Mouse (Mus musculus) neural tube, embryonic 12.5 days (tissue): ENCODE results near the gene Gpr1. TPM values are rescaled to one million over a fixed set of nuclear protein-coding genes. Genes with fewer than 3 reads are reported as not detected.

Source experiments
- ATAC-seq: fragments of 200-750 bp; cut with Nextera tagmentation; 2 replicates; pipeline ENCODE4 v1.8.0; 2017; ENCODE audit warnings: low read depth, mild to moderate bottlenecking, moderate TSS enrichment, moderate library complexity; ENCODE audit not compliant: low FRiP score
- H3K27ac ChIP-seq: fragments of 300-500 bp; sonication (generic); 2 replicates; pipeline ENCODE4 v1.5.1; 2016
- H3K27me3 ChIP-seq: fragments of 300-500 bp; sonication (generic); replicated peaks from 2 replicates; pipeline ENCODE4 v1.6.1; 2016; ENCODE audit warnings: mild to moderate bottlenecking
- H3K36me3 ChIP-seq: fragments of 300-500 bp; sonication (generic); 2 replicates; pipeline ENCODE4 v1.6.1; 2016; ENCODE audit warnings: mild to moderate bottlenecking
- H3K4me1 ChIP-seq: fragments of 300-500 bp; sonication (generic); 2 replicates; pipeline ENCODE4 v1.6.1; 2016
- H3K4me2 ChIP-seq: fragments of 300-500 bp; sonication (generic); replicated peaks from 2 replicates; pipeline ENCODE4 v1.6.1; 2016; ENCODE audit warnings: mild to moderate bottlenecking
- H3K4me3 ChIP-seq: fragments of 300-500 bp; sonication (generic); 2 replicates; pipeline ENCODE4 v1.5.1; 2016
- H3K9ac ChIP-seq: fragments of 300-500 bp; sonication (generic); 2 replicates; pipeline ENCODE4 v1.6.1; 2016; ENCODE audit warnings: mild to moderate bottlenecking
- H3K9me3 ChIP-seq: fragments of 300-500 bp; sonication (generic); 2 replicates; pipeline ENCODE4 v1.6.1; 2016; ENCODE audit warnings: mild to moderate bottlenecking
- WGBS: fragments of 180-500 bp; shearing (Covaris S2); methylation state at CpG from one replicate; pipeline ENCODE4 v1.1.7; 2016; 5-methylcytosine and 5-hydroxymethylcytosine counted together
- polyA plus RNA-seq: library from polyadenylated mRNA; unstranded; fragments of >200 nt; fragmentation: Nextera tagmentation; extraction: Ambion mirVana; gene quantifications from 2 replicates; pipeline ENCODE4 v1.2.1, GENCODE M21; 2016

The Gpr1 gene
- polyA plus RNA-seq = 0.35 and 0.42 TPM in 2 replicates

DNA sequence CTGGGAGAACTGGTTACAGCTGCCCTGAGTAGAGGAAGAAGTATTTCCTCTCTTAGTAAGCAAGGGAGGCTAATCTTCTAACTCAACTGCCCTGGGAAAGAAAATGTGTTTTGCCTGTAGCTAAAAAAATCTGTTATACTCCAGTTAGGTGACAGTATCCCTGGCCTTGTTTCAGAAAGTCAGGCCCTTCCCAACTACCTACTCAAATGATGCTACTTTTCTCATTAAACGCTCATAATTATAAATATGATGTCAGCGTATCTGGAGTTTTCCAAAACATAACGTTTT, at the start of gene Gpr1:
Gene Gpr1, minus strand, starts transcription at position 273 of the 288 bp plus-strand sequence.
- Histone ChIP-seq H3K4me2 (peak within 1 kb of the TSS; percentile 39), H3K4me1 (0 out of 2 replicates have a peak, but pooled peaks cover 6% of the 10 kb centered on the region), H3K9me3 (no peaks in the 10 kb centered on the region), H3K27ac (no peak within 1 kb of the TSS), H3K27me3 (no peaks in the 10 kb centered on the region), H3K36me3 (no peaks in the 10 kb centered on the region), H3K9ac (no peak within 1 kb of the TSS), H3K4me3 (no peak within 1 kb of the TSS)
- 46% methylated on average over 3 of the region's 3 CpGs for WGBS
- ATAC-seq = no peak

DNA sequence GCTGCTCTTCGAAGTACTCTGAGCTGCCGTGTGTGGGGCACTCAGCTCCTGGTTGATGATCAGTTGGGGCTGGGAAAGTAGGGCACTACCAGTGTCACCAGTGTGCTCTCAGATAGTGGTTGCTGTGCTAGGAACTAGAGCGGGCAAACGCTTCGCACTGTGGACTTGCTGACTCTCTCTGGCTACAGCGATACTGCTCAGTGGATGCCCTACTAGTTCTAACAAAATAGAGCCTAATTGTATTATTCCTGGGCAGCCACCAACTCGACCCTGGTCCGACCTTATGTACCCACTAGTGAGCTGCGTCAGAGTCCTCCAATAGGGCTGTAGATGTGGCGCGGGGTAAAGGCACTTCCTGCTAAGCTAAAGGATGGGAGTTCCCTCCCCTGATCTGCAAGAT, 49.3 kb upstream of the Gpr1 start:
- H3K27ac ChIP-seq = no peak overlapping the region
- no peak overlapping the region for H3K9ac ChIP-seq
- no peaks in the 10 kb centered on the region for H3K4me1 ChIP-seq
- no peaks in the 10 kb centered on the region for H3K36me3 ChIP-seq
- peaks cover 59% of the 10 kb centered on the region for H3K27me3 ChIP-seq
- no peak for ATAC-seq
- no peak overlapping the region for H3K4me3 ChIP-seq
- H3K4me2 ChIP-seq = no peak overlapping the region
- H3K9me3 ChIP-seq = no peaks in the 10 kb centered on the region
- 39% methylated on average over 11 of the region's 11 CpGs for WGBS

DNA sequence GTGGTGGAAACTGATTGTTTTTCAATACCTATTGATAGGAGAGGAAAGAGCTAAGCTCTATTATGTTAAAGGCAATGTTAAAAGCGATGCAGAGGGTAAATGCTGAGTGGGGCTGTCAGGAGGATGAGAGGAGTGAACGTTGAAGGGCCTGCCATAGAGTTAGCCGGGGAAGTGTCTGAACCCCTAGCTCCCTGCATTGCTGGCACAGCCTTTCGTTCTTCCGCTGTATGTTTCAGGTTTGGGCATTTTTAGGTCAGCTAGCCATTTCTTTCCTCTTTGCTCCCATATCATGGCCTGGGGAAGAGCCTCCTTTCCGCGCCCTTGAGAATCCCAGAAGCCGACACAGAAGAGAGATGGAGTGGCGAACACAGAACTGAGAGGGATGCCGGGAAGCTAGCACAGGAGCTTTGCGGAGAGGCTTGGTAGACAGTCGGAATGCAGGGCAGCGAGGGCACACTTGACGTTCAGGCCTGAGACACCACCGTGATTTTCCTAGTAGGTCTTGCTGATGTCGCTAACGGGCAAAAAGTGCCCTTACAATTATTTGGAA, 46.8 kb upstream of the Gpr1 start:
- no peaks in the 10 kb centered on the region; the same call in 1 of the 2 replicates for H3K4me1 ChIP-seq
- H3K36me3 ChIP-seq = no peaks in the 10 kb centered on the region
- no peaks in the 10 kb centered on the region for H3K9me3 ChIP-seq
- H3K27ac ChIP-seq = no peak overlapping the region
- peaks cover 68% of the 10 kb centered on the region for H3K27me3 ChIP-seq
- no peak overlapping the region for H3K9ac ChIP-seq
- H3K4me3 ChIP-seq = no peak overlapping the region
- 46% methylated on average over 17 of the region's 17 CpGs for WGBS
- no peak overlapping the region for H3K4me2 ChIP-seq
- ATAC-seq = no peak

DNA sequence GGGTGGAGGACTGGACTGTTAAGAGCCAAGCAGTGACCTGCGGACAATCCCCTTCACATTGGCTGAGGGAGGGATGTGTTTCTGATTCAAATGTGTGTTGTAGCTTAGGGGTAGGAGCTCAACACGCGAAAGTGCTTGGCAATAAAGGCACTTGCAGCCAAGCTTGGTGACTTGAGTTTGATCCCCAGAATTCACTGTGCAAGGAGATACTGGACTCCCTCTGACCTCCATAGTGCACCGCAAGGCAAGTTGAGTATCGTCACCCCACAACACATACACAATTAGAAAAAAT, 46.3 kb upstream of the Gpr1 start:
- H3K36me3 ChIP-seq = no peaks in the 10 kb centered on the region
- 48% methylated on average over 5 of the region's 5 CpGs for WGBS
- H3K4me2 ChIP-seq = no peak overlapping the region

DNA sequence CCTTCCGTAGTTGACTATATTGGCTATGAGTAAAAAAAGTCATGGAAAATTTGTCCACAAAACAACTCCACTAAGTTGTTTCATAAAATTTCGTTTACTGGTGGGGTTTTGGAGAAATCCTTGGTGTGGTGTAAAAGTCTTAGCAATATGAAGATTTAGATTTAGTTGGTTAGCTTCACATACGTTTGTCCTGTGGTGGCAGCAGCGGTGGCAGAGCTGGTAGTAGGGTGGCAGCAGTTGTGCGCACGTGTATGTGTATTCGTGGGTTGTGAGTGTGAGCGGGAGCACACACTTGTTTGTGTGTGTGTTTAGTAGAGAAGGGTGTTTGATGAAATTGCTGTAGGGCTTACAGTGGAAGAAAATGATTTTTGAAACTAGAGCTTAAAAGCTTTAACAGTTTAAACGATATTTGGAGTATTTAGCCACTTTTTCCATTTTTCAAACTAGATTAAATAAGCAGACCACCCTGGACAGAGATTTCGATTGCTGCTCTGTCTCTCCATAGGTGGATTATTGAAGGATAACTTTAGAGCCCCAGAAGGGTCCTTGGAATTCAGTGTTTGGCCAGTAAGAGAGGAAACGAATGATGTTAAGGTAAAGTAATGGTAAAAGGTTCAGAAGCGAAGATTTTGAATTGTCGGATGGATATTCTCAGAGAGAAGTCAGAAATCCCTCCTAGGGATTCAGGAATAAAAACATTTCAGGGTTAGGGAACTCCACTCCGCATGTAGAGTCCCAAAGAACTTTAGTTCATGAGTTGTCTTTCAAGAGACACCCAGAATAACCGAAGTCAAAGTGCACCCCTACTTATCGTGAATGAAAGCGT, 45.8 kb upstream of the Gpr1 start:
- ATAC-seq = no peak
- H3K27ac ChIP-seq = no peak overlapping the region
- WGBS = 48% methylated on average over 17 of the region's 17 CpGs

More for the DNA sequence above, 46.3 kb upstream of the Gpr1 start:
- H3K27me3 ChIP-seq = peaks cover 69% of the 10 kb centered on the region
- H3K9ac ChIP-seq = no peak overlapping the region
- H3K27ac ChIP-seq = no peak overlapping the region
- peaks cover 3% of the 10 kb centered on the region; the same call in 1 of the 2 replicates for H3K4me1 ChIP-seq
- H3K4me3 ChIP-seq = no peak overlapping the region
- no peaks in the 10 kb centered on the region for H3K9me3 ChIP-seq
- no peak for ATAC-seq

GRCm38 (mm10) chr1:63259271-63259830, 45.0 kb upstream of the Gpr1 start:
- no peak for ATAC-seq
- H3K4me3 ChIP-seq = no peak overlapping the region

More for the DNA sequence above, 45.8 kb upstream of the Gpr1 start:
- Histone ChIP-seq H3K36me3 (no peaks in the 10 kb centered on the region), H3K4me2 (no peak overlapping the region), H3K9ac (no peak overlapping the region), H3K27me3 (peaks cover 71% of the 10 kb centered on the region), H3K4me1 (peaks cover 8% of the 10 kb centered on the region; the same call in 1 of the 2 replicates), H3K9me3 (no peaks in the 10 kb centered on the region), H3K4me3 (no peak overlapping the region)

GRCm38 (mm10) chr1:63258501-63258900, 44.2 kb upstream of the Gpr1 start:
- Histone ChIP-seq H3K4me1 (peaks cover 8% of the 10 kb centered on the region; the same call in 1 of the 2 replicates), H3K27ac (no peak overlapping the region), H3K36me3 (no peaks in the 10 kb centered on the region), H3K9me3 (no peaks in the 10 kb centered on the region), H3K4me2 (no peak overlapping the region), H3K9ac (no peak overlapping the region), H3K27me3 (peaks cover 62% of the 10 kb centered on the region), H3K4me3 (no peak overlapping the region)
- no peak for ATAC-seq
- WGBS = 46% methylated on average over 2 of the region's 2 CpGs

More at GRCm38 (mm10) chr1:63259271-63259830, 45.0 kb upstream of the Gpr1 start:
- H3K27ac ChIP-seq = no peak overlapping the region
- no peak overlapping the region for H3K9ac ChIP-seq
- H3K36me3 ChIP-seq = no peaks in the 10 kb centered on the region
- peaks cover 70% of the 10 kb centered on the region for H3K27me3 ChIP-seq
- peaks cover 8% of the 10 kb centered on the region; the same call in 1 of the 2 replicates for H3K4me1 ChIP-seq
- 41% methylated on average over 11 of the region's 11 CpGs for WGBS
- no peak overlapping the region for H3K4me2 ChIP-seq
- no peaks in the 10 kb centered on the region for H3K9me3 ChIP-seq

- Histone ChIP-seq H3K9ac (no peak overlapping the region), H3K4me1 (peaks cover 8% of the 10 kb centered on the region; the same call in 1 of the 2 replicates), H3K4me3 (no peak overlapping the region), H3K27me3 (peaks cover 63% of the 10 kb centered on the region), H3K36me3 (no peaks in the 10 kb centered on the region), H3K9me3 (no peaks in the 10 kb centered on the region), H3K4me2 (no peak overlapping the region), H3K27ac (no peak overlapping the region; the same call in 1 of the 2 replicates)
- no peak for ATAC-seq
- WGBS = 15% methylated on average over 5 of the region's 5 CpGs
These were observed 41.7 kb upstream of the Gpr1 start for GRCm38 (mm10) chr1:63256083-63256482.

- peaks cover 8% of the 10 kb centered on the region; the same call in 1 of the 2 replicates for H3K4me1 ChIP-seq
- no peak for ATAC-seq
- no peak overlapping the region for H3K27ac ChIP-seq
- H3K36me3 ChIP-seq = no peaks in the 10 kb centered on the region
- peaks cover 58% of the 10 kb centered on the region for H3K27me3 ChIP-seq
- no peaks in the 10 kb centered on the region for H3K9me3 ChIP-seq
- H3K4me2 ChIP-seq = no peak overlapping the region
- H3K9ac ChIP-seq = no peak overlapping the region
- no peak overlapping the region for H3K4me3 ChIP-seq
- 17% methylated on average over 4 of the region's 4 CpGs for WGBS
These were observed 40.8 kb upstream of the Gpr1 start for GRCm38 (mm10) chr1:63255101-63255500.

GRCm38 (mm10) chr1:63253291-63253690, 38.9 kb upstream of the Gpr1 start:
- WGBS = 25% methylated on average over 5 of the region's 5 CpGs
- Histone ChIP-seq H3K27ac (no peak overlapping the region), H3K27me3 (peaks cover 63% of the 10 kb centered on the region), H3K4me1 (peaks cover 8% of the 10 kb centered on the region; the same call in 1 of the 2 replicates), H3K4me2 (peak overlapping the region; percentile 24), H3K9me3 (no peaks in the 10 kb centered on the region), H3K9ac (no peak overlapping the region), H3K4me3 (no peak overlapping the region), H3K36me3 (no peaks in the 10 kb centered on the region)
- no peak for ATAC-seq

- H3K4me2 ChIP-seq = peak overlapping the region; percentile 24
- H3K9me3 ChIP-seq = no peaks in the 10 kb centered on the region
- H3K27me3 ChIP-seq = peaks cover 66% of the 10 kb centered on the region
- no peaks in the 10 kb centered on the region for H3K36me3 ChIP-seq
- H3K4me1 ChIP-seq = peaks cover 12% of the 10 kb centered on the region; the same call in 1 of the 2 replicates
- 33% methylated on average over 24 of the region's 24 CpGs for WGBS
- no peak overlapping the region for H3K4me3 ChIP-seq
- ATAC-seq = peak; percentile 65
- no peak overlapping the region for H3K9ac ChIP-seq
- no peak overlapping the region for H3K27ac ChIP-seq
These were observed 38.2 kb upstream of the Gpr1 start for GRCm38 (mm10) chr1:63252351-63253209.

DNA sequence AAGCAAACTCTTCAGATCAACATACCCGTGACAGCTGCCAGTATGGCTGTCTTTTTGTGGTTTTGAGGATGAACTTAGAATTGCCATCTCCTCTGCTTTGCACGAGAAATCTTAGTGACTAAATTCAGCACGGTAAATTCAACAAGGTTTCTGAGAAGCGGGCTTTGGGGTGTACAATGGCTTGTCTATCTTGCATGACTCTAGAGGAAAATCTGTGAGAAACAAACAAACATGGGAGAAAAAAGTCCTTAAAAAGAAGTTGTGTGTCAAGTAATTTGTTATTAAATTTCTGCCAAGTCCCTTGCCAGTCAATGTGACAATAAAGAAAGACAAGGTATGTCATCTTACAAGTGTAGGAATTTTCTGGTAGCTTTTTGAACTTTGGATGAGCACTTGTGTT, 34.9 kb upstream of the Gpr1 start:
- peaks cover 40% of the 10 kb centered on the region for H3K27me3 ChIP-seq
- 59% methylated on average over 4 of the region's 4 CpGs for WGBS
- no peak for ATAC-seq

More for the DNA sequence above, 34.9 kb upstream of the Gpr1 start:
- H3K4me1 ChIP-seq = 0 out of 2 replicates have a peak, but pooled peaks cover 8% of the 10 kb centered on the region
- no peak overlapping the region for H3K4me2 ChIP-seq
- no peak overlapping the region for H3K4me3 ChIP-seq
- no peak overlapping the region for H3K9ac ChIP-seq
- no peak overlapping the region for H3K27ac ChIP-seq
- no peaks in the 10 kb centered on the region for H3K9me3 ChIP-seq
- H3K36me3 ChIP-seq = no peaks in the 10 kb centered on the region
